Mouse (Mus musculus): ENCODE measurements around the gene Vasn. TPM values are rescaled to one million over a fixed set of nuclear protein-coding genes. Genes with fewer than 3 reads are reported as not detected.

The Vasn gene
- total RNA-seq, 1 experiment: 8.7 TPM

DNA sequence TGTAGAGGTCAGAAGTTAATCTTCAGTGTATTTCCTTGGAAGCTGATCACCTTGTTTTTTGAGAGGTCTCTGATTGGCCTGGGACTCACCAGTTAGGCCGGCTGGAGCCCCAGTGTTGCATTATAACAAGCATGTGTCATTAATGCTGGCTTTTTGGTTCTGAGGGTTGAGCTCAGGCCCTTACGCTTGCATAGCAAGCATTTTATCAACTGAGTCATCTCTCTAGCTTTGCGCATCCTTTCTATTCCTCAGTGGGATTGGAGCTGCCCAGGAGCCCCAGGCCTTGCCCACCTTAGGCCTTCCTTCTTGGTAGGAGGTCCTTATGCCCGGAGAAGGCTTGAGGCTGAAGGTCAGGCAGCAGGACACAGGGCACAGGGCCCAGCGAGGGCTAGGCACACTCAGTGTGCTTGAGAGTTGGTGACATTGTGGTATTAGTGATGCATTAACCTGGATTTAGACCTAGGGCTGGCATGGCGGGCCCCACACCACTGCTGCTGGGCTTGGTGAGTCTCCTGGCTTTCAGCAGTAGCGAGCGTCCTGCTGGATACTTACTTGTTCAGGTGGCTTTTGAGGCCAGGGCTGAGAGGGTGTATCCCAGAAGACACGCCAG, 38.9 kb upstream of the Vasn start:
- Histone ChIP-seq H3K27ac (ENCODE audit: insufficient read depth, low read depth, low read length, poor library complexity, severe bottlenecking) (peak overlapping the region; percentile 14; the same call in 1 of the 2 replicates), H3K4me3 (ENCODE audit: insufficient read depth in 1 of 2, low read depth in 1 of 2, low read length in 2 of 2, poor library complexity in 1 of 2, severe bottlenecking in 1 of 2) (no peak overlapping the region), H3K9ac (ENCODE audit: insufficient read depth, low read depth, low read length, poor library complexity, severe bottlenecking) (peak overlapping the region; percentile 2; the same call in 1 of the 2 replicates), H3K4me1 (ENCODE audit: control insufficient read depth in 2 of 2, insufficient read depth in 2 of 2, low read length in 2 of 2, poor library complexity in 1 of 2) (peaks cover 35 to 89% of the 10 kb centered on the region in 2 experiments), H3K36me3 (ENCODE audit: control insufficient read depth, insufficient read depth, low read length, poor library complexity, severe bottlenecking) (no peaks in the 10 kb centered on the region), H3K9me3 (ENCODE audit: control insufficient read depth, insufficient read depth, low read depth, low read length) (no peaks in the 10 kb centered on the region)
- in situ Hi-C loops (cut with MboI; ENCODE audit: low sequenced_read_pairs in 2 of 2, unreplicated experiment in 2 of 2): no loop called here
- no peak for DNase-seq (ENCODE audit: low read depth, low spot score)
- TF ChIP-seq ZC3H11A (IDR thresholded peaks at IDR 0.05; ENCODE audit: borderline replicate concordance, low read depth, low read length) (no peak), ZNF384 (IDR thresholded peaks at IDR 0.05; ENCODE audit: low read depth, low read length) (no peak), HCFC1 (IDR thresholded peaks at IDR 0.05; ENCODE audit: borderline replicate concordance, insufficient read depth, low read length) (no peak), CHD2 (IDR thresholded peaks at IDR 0.05; ENCODE audit: low read depth, low read length) (no peak), MAFK (IDR thresholded peaks at IDR 0.05; ENCODE audit: insufficient read depth, low read depth, low read length) (no peak)

- in situ Hi-C loops (cut with MboI; ENCODE audit: low sequenced_read_pairs in 2 of 2, unreplicated experiment in 2 of 2): no loop called here
- Histone ChIP-seq H3K36me3 (ENCODE audit: control insufficient read depth, insufficient read depth, low read length, poor library complexity, severe bottlenecking) (0 out of 2 replicates have a peak, but pooled peaks cover 2% of the 10 kb centered on the region), H3K27ac (ENCODE audit: insufficient read depth, low read depth, low read length, poor library complexity, severe bottlenecking) (peak overlapping the region; percentile 70), H3K9ac (ENCODE audit: insufficient read depth, low read depth, low read length, poor library complexity, severe bottlenecking) (0 out of 2 replicates have a peak overlapping the region, but pooled peaks have one; percentile 10), H3K4me3 (ENCODE audit: insufficient read depth in 1 of 2, low read depth in 1 of 2, low read length in 2 of 2, poor library complexity in 1 of 2, severe bottlenecking in 1 of 2) (peak overlapping the region in 1 of 2 experiments; percentile 9; a peak in 1 of 4 replicates), H3K9me3 (ENCODE audit: control insufficient read depth, insufficient read depth, low read depth, low read length) (no peaks in the 10 kb centered on the region), H3K4me1 (ENCODE audit: control insufficient read depth in 2 of 2, insufficient read depth in 2 of 2, low read length in 2 of 2, poor library complexity in 1 of 2) (peaks cover 34 to 89% of the 10 kb centered on the region in 2 experiments)
- TF ChIP-seq MAFK (IDR thresholded peaks at IDR 0.05; ENCODE audit: insufficient read depth, low read depth, low read length): no peak
- TF ChIP-seq ZC3H11A (IDR thresholded peaks at IDR 0.05; ENCODE audit: borderline replicate concordance, low read depth, low read length): no peak
- TF ChIP-seq ZNF384 (IDR thresholded peaks at IDR 0.05; ENCODE audit: low read depth, low read length): no peak
- TF ChIP-seq CHD2 (IDR thresholded peaks at IDR 0.05; ENCODE audit: low read depth, low read length): no peak
- TF ChIP-seq HCFC1 (IDR thresholded peaks at IDR 0.05; ENCODE audit: borderline replicate concordance, insufficient read depth, low read length): no peak
- DNase-seq (ENCODE audit: low read depth, low spot score): peak; percentile 60
Measured at GRCm38 (mm10) chr16:4602189-4602588, 37.6 kb upstream of the Vasn start.

- Histone ChIP-seq H3K9me3 (ENCODE audit: control insufficient read depth, insufficient read depth, low read depth, low read length) (no peaks in the 10 kb centered on the region), H3K4me1 (ENCODE audit: control insufficient read depth in 2 of 2, insufficient read depth in 2 of 2, low read length in 2 of 2, poor library complexity in 1 of 2) (peaks cover 34 to 86% of the 10 kb centered on the region in 2 experiments), H3K36me3 (ENCODE audit: control insufficient read depth, insufficient read depth, low read length, poor library complexity, severe bottlenecking) (0 out of 2 replicates have a peak, but pooled peaks cover 3% of the 10 kb centered on the region), H3K27ac (ENCODE audit: insufficient read depth, low read depth, low read length, poor library complexity, severe bottlenecking) (peak overlapping the region; percentile 70), H3K4me3 (ENCODE audit: insufficient read depth in 1 of 2, low read depth in 1 of 2, low read length in 2 of 2, poor library complexity in 1 of 2, severe bottlenecking in 1 of 2) (0 out of 4 replicates have a peak overlapping the region, but pooled peaks of 1 of the 2 experiments have one; percentile 9), H3K9ac (ENCODE audit: insufficient read depth, low read depth, low read length, poor library complexity, severe bottlenecking) (peak overlapping the region; percentile 10; the same call in 1 of the 2 replicates)
- in situ Hi-C loops (cut with MboI; ENCODE audit: low sequenced_read_pairs in 2 of 2, unreplicated experiment in 2 of 2): no loop called here
- TF ChIP-seq ZC3H11A (IDR thresholded peaks at IDR 0.05; ENCODE audit: borderline replicate concordance, low read depth, low read length) (no peak), HCFC1 (IDR thresholded peaks at IDR 0.05; ENCODE audit: borderline replicate concordance, insufficient read depth, low read length) (no peak), ZNF384 (IDR thresholded peaks at IDR 0.05; ENCODE audit: low read depth, low read length) (no peak), CHD2 (IDR thresholded peaks at IDR 0.05; ENCODE audit: low read depth, low read length) (no peak), MAFK (IDR thresholded peaks at IDR 0.05; ENCODE audit: insufficient read depth, low read depth, low read length) (no peak)
- no peak for DNase-seq (ENCODE audit: low read depth, low spot score)
Measured at GRCm38 (mm10) chr16:4602766-4603452, 36.8 kb upstream of the Vasn start.

GRCm38 (mm10) chr16:4603453-4603837, 36.3 kb upstream of the Vasn start:
- Histone ChIP-seq H3K27ac (ENCODE audit: insufficient read depth, low read depth, low read length, poor library complexity, severe bottlenecking) (peak overlapping the region; percentile 22; the same call in 1 of the 2 replicates), H3K36me3 (ENCODE audit: control insufficient read depth, insufficient read depth, low read length, poor library complexity, severe bottlenecking) (peaks cover 4% of the 10 kb centered on the region; the same call in 1 of the 2 replicates), H3K4me3 (ENCODE audit: insufficient read depth in 1 of 2, low read depth in 1 of 2, low read length in 2 of 2, poor library complexity in 1 of 2, severe bottlenecking in 1 of 2) (no peak overlapping the region), H3K9ac (ENCODE audit: insufficient read depth, low read depth, low read length, poor library complexity, severe bottlenecking) (no peak overlapping the region; the same call in 1 of the 2 replicates), H3K4me1 (ENCODE audit: control insufficient read depth in 2 of 2, insufficient read depth in 2 of 2, low read length in 2 of 2, poor library complexity in 1 of 2) (peaks cover 32 to 85% of the 10 kb centered on the region in 2 experiments), H3K9me3 (ENCODE audit: control insufficient read depth, insufficient read depth, low read depth, low read length) (no peaks in the 10 kb centered on the region)
- in situ Hi-C loops (cut with MboI; ENCODE audit: low sequenced_read_pairs in 2 of 2, unreplicated experiment in 2 of 2): no loop called here
- no peak for DNase-seq (ENCODE audit: low read depth, low spot score)
- no peak for TF ChIP-seq ZNF384 (IDR thresholded peaks at IDR 0.05; ENCODE audit: low read depth, low read length)
- no peak for TF ChIP-seq HCFC1 (IDR thresholded peaks at IDR 0.05; ENCODE audit: borderline replicate concordance, insufficient read depth, low read length)
- no peak for TF ChIP-seq MAFK (IDR thresholded peaks at IDR 0.05; ENCODE audit: insufficient read depth, low read depth, low read length)
- no peak for TF ChIP-seq ZC3H11A (IDR thresholded peaks at IDR 0.05; ENCODE audit: borderline replicate concordance, low read depth, low read length)
- TF ChIP-seq CHD2 (IDR thresholded peaks at IDR 0.05; ENCODE audit: low read depth, low read length): no peak

Measured in ES-E14 (cell line).